Mouse (Mus musculus): Measurements from ENCODE around the gene Plk3.

Gene Plk3

DNA sequence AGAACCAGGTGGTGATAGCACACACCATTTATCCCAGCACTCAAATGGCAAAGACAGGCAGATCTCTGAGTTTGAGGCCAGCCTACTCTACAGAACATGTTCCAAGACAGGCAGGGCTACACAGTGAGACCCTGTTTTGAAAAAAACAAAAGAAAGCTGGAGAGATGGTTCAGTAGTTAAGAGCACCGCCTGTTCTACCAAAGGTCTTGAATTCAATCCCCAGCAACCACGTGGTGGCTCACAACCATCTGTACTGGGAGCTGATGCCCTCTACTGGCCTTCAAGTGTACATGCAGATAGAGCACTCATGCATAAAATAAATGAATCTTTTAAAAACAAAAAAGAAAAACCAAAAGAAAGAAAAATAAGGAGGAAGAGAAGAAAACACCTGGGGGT is 5.5 kb upstream of the Plk3 start:
- DNase-seq (ENCODE audit: low read depth, low spot score) = peak; percentile 80

DNA sequence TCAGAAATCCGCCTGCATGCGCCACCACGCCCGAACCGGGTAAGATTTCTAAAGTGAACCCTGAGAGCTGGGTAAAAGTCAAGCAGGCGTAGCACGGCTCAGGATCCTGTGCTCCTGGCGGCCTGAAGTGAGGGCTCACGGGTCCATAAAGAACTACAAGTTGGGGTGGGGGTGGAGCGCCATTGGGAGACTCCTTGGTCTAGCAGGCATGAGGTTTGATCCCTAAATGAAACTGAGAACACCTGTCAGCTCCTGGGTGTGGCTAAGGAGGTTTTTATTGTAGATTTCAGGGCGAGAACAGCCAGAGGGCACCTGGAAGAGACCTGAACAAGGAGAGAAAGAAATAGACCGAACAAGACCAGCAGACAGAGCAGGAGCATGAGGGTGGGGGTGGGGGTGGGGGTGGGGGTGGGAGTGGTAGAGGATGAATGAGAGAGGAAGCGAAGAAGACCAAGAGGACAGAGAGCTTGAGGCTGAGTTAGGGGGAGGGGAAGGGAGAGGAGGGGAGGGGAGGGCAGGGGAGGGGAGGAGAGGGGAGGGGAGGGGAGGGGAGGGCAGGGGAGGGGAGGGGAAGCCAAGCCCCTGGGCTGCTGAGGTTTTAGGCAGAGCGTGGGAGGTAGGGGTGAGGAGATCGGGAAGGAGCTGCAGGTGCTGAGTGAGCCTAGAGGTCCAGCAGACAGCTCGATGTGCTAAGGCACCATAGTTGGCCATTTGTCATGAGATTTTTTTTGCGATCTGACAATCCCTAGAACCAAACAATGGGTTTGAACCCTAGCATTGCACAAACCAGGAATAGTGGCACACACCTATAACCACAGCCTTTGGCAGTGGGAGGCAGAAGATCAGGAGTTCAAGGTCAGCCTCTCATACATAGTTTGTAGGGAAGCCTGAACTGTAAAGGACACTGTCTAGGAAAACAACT is 4.8 kb upstream of the Plk3 start:
- DNase-seq (ENCODE audit: low read depth, low spot score) = no peak

DNA sequence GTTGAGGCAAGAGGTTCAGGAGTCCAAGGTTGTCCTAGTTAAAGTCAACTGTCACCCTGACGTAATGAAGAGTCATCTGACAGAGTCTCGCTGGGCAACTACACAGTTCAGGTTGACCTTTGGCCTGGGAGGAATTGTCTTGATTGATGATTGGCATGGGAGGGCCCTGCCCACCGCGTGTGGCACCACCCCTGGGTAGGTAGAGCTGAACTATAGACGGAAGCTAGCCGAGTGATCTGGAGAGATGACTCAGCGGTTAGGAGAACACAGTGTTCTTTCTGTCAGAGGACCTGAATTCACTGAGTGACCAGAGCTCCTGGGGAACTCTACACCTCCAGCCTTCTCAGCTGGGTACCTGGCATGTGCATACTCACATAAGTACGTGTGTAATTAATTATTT is 2.3 kb upstream of the Plk3 start:
- no peak for DNase-seq (ENCODE audit: low read depth, low spot score)

DNA sequence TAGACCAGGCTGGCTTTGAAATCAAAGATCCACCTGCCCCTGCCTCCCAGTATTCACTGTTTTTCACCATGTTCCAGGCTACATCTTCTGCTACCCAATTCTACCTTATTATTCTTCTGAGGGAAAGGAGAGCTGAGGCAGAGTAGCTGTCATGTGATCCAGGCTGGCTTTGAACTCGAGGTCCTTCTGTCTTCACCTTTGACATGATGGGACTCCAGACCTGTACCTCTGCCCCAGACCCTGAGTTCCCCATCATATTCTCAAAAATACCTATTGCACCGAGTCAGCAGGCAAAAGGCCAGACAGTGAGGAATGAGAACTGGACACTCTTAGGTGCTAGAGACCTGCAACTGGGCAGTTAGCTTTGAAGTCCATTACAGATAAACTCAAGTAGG is 835 bp upstream of the Plk3 start:
- no peak for DNase-seq (ENCODE audit: low read depth, low spot score)

DNA sequence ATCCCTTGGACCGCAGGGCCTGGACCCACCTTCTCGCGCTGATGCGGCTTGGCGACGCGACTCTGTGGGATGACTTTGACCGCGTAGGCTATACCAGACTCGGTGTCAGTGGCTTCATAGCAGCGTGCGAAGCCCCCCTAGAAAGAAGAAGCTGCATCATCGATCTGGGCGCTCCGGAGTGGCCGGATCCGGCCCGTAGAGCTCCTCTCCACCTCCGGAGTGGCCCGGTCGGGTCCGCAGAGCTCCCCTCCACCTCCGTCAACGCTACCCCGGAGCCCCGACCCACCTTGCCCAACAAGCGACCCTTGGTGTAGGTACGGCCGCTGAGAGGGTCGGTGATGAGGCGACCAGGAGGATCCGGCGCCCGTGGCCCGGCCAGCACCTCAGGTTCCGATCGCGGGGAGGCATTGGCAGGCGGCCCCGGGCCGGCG is 382 bp downstream of the Plk3 start:
- DNase-seq (ENCODE audit: low read depth, low spot score) = no peak

DNA sequence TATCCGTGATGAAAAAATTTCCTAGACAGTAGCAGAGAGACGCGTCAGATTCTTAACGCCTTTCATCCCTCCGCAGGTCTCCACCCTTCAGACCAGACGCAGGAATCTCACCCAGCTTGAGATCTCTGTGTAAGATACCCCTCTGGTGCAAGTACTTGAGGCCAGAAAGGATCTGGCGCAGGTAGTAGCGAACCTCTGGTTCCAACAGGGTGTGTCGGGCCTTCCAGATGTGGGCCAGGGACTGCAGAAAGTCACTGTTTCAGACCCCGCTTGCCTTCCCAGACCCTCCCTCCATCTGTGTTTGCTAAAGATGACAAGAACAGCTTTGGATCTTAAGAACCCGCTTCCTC is 994 bp downstream of the Plk3 start:
- DNase-seq (ENCODE audit: low read depth, low spot score) = no peak

DNA sequence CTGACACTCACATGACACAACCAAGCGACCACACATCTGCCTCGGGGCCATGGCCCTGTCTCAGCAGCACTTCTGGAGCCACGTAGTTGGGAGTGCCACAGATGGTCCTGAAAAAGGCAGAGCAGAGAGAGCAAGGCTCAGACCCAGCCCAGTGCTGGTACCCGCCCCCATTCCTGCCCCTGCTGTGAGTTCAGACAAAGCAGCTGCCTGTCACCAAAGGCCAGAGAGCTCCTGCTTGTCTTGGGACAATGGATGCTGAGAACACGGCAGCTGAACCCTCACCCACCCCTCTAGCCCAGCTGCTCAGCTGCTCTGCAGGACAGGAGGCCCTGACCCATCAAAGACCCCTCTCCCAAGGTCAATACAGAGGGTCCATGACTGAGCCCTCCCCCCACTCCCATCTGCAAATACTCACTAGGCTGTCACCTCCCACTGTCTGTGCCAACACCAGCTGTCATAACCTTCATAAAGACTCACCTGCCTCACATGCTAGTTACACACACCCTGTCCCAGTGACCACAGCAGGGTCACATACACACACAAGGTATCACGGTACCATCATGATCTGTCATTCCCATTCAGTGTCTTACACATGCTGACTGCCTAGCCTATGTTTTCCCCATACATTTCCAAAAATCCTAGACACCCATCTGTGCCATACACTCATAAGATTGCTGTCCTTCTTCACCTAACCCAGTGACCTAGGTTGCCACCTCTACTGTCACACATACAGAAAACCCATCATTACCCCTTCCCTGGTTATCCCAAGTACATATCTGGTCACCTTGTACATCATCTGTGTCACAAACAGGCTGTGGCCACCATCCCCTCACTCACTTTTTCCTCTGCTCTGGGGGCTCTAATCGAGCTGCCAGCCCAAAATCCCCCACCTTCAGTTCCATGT is 1.6 kb downstream of the Plk3 start:
- DNase-seq (ENCODE audit: low read depth, low spot score) = peak; percentile 77

DNA sequence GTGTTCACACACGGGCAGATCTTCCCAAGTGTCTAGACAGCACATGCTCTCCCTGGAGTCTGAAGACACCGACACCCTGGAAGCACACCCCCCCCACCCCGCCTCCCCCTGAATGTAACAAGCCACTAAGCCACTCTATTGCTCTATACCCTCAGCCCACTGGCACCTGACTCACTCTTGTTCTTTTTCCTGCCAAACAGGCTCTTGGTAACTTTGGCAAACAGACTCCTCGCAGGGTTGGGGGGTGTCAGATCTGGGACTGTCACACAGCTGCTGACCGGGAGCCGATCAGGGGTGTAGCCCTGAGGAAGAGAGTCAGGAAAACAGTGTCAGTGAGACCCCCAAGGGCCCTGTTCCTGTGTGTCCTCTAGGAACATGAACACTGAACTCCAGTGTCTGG is 2.6 kb downstream of the Plk3 start:
- peak; percentile 64 for DNase-seq (ENCODE audit: low read depth, low spot score)

DNA sequence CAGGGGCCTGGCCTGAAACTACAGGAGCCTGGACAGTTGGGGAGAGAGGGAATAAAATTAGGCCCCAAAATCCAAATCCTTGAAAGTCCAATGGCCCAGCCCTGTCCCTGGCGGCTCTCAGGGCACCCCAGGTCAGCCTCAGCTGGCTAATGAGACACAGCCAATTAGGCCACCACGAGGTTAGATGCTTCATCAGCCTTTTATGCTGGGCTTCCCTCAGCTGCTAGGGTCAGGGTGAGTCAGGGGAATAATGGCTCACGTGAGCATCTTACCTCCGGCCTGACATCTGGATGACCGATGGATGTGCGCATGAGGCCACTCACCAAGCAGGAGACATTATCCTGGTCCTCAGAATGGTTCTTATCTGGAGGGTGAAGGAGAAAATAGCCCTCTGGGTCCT is 3.0 kb downstream of the Plk3 start:
- DNase-seq (ENCODE audit: low read depth, low spot score) = no peak

DNA sequence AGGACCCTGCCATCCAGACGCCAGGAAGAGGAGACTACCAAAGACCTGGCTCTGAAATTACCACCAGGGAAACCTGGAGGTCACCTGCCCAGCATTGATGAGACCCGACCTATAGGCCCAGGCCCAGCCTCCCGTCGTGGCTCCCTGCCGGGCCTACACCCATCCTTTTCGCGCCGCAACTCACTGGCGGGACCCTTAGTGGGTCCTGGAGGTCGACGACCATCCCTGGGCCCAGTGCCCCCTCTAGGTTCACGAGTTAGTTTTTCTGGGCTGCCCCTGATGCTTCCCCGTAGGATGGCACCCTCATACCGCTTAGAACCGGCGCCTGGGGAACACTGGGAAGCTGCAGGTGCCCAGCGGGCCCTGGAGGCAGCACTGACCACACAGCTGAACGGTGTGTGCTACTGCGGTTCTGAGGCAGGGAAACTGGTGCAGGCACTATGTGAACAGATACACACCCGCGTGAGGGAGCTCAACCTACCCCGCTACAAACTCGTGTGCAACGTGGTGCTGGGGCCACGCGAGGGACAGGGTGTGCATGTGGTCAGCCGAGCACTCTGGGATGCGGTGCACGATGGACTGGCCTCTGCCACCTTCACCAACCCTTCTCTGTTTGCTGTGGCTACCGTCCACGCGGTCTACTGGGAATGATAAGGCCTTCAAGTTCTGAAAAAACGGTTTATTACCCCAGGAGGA is 5.6 kb downstream of the Plk3 start:
- DNase-seq (ENCODE audit: low read depth, low spot score) = no peak

DNA sequence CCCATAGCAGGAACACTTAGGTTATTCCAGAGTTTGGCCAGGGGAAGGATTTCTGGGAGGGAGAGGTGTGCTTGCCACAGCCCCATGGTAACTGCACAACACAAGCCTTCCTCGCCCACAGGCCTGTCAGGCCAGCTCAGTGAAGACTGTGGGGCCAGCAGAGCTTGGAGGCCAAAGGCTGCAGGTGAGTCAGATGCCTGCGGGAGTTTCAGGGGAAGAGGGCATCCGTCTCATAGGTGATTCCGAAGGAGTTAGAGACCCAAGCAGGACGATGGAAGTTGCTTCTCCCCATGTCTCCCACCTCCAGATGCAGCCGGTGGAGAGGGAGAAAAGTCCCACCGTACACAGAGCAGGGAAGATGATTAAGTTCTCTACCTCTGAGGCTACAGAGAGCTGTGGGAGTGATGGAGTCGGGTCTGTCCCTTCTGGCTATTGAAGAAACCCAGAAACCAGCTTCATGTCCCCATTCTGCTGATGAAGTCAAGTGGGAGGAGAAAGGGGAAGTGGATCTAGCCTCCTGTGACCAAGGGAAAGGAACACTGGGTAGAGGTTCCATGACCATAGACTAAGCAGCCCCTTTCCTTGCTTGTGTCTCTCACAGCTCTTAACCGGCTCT is 7.0 kb downstream of the Plk3 start, which contains the start of gene Tctex1d4:
Gene Tctex1d4, plus strand, starts transcription at position 120 of the 616 bp plus-strand sequence.
- DNase-seq (ENCODE audit: low read depth, low spot score) = no peak

DNA sequence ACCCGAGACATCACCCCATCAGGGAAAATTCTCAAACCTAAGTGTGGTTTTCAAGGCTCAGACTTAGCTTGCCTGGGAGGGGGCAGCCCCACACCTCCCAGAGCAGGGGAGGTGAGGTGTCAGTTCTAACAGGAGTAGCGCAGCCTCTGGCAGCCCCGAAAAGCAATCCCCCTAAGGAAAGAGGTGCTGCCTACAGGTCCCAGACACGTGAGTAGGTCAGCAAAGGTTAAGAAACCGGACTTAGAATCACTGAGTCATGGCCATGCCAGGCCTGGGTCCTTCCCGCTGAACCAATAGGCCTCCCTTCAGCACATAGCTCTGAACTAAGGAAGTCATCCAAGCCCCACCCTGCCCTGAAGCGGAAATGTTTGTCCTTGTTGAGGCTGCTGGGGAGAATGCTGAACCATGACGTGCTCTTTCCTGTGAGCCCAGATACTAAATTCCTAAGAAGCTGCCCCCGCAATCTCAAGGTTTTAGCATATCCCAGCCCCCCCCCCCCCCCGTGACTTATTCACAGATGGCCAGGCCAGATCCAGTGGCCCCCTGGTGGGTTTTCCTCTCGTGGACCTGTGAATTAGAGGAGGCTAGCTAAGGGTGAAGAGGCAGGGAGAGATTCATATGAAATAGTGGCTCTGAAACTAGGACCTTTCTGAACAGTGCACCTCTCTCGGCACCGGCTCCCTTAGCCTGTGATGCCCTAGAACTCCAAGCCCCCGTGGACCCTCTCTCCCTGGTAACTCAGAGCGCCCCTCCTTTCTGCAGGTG is 7.7 kb downstream of the Plk3 start:
- peak; percentile 72 for DNase-seq (ENCODE audit: low read depth, low spot score)

DNA sequence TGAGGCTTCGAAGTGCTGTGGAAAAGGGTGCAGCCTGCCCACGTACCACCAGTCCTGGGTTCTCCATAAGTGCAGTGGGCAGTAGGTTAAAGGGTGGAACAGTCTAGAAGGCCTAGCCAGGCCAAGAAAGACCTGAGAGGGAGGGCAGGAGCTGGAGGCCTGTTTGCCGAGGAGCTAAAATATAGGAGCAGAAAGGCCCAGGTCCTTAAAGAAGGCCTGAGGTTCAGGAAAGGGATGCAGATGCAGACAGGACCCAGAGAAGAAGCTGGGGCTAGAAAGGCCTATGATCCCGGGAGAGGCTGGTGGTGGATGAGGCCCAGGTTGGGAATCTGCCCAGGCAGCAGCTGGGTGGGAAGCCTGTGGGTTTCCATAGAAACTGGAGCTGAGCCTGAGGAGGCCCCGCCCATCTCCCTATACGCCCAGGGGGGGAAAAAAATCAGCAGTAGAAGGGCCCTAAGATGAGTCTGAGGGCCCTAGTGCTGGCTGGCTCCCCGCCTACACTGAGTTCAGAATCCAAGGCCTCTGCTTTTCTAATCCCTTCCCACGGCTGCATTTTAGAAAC is 8.3 kb downstream of the Plk3 start, which contains the start of gene Btbd19:
Gene Btbd19, minus strand, starts transcription at position 378 of the 562 bp plus-strand sequence.
- DNase-seq (ENCODE audit: low read depth, low spot score) = peak; percentile 89

DNA sequence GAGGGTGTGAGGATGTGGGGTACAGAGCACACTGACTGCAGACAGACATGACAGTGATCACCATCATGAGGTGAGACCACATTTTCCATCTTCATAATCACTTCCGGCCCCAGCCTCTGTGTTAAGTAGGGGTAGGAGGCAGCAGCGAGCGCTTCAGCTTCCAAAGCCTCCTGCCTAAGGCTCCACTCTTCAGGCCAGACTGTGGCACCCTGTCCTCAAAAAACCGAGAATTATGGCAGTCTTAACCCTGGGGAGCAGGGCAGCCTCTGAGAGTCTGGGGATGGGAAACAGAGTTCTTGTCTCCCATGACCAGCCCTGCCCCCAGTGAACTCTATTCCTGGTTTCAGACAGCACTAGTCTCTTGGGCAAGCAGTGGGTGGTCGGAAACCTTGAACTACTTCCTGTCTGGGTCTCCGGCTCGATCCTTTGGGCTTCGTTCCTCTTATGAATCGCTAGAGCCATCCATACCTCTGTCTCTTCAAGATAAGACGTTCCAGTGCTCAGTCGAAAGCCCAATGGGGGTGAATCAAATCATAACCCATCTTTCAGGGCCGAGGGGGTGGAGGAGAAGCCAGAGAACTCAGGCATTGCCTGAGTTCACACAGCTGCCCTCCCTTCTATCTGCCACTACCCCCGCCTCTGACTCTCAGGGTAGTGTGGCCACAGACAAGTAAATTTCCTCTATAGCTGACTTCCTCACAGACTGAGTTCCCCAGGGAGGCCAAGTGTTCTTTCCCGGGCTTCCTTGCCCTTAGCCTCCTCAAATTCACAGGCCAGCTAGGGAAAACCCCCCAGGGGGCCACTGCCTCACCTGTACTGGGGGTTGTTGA is 9.0 kb downstream of the Plk3 start:
- peak; percentile 53 for DNase-seq (ENCODE audit: low read depth, low spot score)

DNA sequence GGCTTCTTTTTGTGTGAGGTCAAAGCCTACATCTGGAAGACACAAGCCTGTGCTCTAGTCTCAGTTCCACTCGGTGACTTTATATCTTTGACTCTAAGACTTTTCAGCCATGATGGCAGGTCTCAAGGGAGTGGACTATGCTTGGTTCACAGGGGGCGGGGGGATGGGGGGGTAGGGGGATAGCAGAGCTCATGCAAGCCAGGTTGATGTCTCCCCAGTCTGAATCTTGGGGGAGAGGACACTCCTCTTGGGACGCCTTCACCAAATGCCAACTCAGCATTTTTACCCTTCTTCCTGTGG is 9.6 kb downstream of the Plk3 start:
- no peak for DNase-seq (ENCODE audit: low read depth, low spot score)

DNA sequence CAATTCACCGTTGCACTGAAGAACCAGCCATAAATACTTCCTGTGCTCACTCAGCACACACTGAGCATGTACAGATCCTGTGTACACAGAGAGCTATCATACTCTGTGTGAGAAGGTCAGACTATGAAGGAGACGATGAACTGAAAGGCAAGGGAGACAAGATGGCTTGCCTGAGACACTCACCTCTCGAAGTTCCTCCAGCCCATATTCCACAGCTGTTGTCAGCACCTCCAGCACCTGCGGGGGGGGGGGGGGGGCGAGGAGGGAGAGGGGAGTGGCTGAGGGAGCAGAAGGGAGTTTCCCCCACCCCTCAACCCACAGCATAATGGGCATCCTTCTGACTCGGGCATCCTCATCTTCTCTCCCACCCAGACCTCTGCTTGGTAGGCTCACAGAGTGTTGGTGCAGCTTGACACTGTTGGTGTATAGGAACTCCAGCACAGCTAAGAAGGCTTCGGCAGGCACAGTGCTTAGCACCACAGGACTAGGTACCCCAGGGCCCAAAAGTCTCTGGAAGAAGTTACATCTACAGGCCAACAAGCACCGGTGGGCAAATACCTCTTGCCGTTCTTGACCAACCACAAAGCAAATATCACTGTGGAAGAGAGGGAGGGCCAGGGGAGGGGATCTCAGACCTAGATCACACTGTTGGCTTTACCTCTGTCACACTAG is 10.1 kb downstream of the Plk3 start:
- no peak for DNase-seq (ENCODE audit: low read depth, low spot score)

DNA sequence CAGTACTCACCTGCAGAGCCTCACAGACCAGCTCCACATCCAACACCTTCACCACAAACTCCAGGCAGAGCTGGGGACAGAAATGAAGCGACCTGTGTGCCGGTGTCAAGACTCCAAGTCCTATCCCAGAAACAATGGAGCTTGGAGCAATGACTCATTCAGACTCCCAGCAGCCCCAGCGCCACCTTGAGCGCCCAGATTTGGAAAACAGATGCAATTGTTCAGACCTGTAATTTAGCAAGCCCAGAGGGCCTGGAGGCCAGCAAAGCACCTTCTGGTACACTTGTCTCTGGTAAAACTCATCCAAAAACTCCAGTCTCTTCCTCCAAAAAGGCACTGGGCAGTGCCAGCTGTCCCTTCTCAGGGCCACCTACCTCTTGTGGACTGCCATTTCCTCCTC is 11.6 kb downstream of the Plk3 start:
- DNase-seq (ENCODE audit: low read depth, low spot score) = peak; percentile 50

DNA sequence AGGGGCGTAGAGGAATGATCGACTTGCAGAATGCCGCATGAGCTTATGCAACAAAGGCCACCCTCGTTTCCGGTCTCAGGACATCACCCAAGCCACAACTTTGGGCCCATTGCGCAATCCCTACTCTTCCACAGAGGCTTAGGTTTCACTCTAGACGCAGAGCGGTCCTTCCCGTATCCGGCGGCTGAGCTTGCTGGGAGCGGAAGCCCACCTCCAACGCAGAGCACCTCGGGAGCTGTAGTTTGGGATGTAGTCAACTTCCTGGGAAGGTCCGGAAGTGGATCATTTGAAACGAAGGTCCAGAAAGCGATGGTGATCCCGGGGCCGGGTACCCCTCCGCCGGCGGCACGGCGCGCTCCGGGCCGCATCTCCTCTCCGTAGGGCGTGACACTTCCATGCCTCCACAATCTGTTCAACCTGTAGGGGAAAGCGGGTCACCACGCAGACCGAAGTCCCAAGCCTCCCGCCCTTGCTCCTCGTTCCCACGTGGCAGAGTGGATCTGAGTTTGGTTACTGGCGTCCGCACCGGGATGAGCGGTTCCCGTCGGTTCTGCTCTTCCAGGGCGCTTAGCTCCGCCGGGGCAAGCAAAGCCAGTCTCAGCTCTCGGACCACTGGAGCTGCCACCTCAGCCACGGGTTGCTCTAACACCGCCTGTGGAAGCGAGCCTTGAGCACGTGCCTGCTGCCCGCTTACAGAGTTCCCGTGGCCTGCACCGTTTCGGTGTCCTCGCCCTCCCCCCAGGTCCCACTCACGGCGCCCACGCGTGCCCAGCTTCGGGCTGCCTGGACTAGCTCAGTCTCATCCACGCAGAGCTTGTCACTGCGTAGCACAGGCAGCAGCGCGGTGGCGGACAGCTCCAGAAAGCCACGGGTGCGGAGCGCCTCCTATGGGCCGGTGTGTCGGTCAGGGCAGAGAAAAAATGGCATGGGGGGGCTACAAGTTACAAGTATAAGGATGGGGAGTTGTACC is 13.0 kb downstream of the Plk3 start:
- DNase-seq (ENCODE audit: low read depth, low spot score) = peak; percentile 99

Data from brain, adult 2 months (tissue).